Mouse (Mus musculus) cerebellum, adult 9-11 months (tissue): ENCODE results near the gene Aurka.

Experiments used
- DNase-seq: peaks from one replicate; pipeline ENCODE4 v3.0.0; 2022

Gene Aurka

DNA sequence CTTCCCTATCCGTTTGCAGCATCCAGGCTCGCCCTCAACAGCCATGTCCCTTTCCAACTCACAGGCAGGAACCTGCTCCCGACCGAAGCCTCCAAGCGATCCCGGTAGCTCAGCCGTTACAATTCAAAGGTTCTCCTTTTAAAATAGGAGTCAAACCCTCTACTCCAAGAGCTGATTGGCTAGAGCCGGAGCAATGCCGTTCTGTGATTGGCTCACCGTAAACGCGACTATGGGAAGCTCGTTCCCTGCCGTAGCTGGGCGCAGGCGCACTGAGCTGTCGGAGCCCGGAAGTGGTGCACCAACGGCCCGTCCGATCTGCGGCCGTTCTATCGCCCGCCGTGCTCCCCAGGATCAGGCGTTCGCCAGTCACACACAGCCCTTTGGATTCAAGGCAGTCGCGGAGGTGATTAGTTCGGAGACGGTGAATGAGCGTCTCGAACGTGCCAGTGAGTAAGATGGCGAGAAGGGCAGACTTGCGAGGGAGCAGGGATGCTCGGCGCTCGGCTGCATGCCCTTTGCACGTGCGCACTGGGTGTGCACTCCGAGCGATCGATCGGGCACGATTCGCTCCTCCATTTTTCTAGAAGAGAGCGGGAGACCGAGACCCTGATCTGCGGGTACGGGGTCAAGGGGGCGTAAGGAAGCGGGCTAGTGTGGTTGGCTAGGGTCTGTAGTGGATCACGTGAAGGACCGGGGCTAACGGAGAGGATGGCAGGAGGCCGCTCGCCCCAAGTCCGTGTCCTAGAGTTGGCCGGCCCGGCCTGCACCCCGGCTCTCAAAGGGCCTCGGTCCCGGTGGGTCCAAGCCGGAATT lies at the start of gene Aurka, which contains the start of gene Cstf1:
Aurka (minus strand) TSS at position 125 of the 813 bp plus-strand sequence.
Cstf1 (plus strand) TSS at position 271 of the 813 bp plus-strand sequence.
- peak; percentile 95 for DNase-seq

GRCm38 (mm10) chr2:172418208-172418607 lies 47.9 kb upstream of the Aurka start:
- no peak for DNase-seq

- no peak for DNase-seq
Observed at GRCm38 (mm10) chr2:172416876-172417275, 46.5 kb upstream of the Aurka start.

GRCm38 (mm10) chr2:172416218-172416617 lies 45.9 kb upstream of the Aurka start:
- DNase-seq: no peak

DNA sequence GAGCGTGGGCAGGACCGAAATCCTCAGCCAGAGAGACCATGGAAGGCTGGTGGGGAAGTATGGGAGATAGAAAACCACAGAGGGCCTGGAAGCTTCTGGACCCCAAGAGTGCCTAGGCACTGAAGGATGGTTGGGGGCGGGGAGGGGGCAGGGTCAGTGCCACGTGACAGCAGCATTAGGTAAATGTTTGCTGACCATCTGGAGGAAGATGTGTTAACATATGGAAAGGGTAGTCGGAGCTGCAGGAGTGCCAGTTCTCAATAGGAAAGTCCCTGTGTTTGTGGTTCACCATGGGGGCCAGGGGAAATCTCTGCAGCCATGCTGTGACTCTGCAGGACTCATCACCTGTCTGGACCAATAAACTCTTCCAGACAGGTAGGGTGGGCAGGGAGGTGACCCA lies 43.6 kb upstream of the Aurka start:
- DNase-seq: no peak

DNA sequence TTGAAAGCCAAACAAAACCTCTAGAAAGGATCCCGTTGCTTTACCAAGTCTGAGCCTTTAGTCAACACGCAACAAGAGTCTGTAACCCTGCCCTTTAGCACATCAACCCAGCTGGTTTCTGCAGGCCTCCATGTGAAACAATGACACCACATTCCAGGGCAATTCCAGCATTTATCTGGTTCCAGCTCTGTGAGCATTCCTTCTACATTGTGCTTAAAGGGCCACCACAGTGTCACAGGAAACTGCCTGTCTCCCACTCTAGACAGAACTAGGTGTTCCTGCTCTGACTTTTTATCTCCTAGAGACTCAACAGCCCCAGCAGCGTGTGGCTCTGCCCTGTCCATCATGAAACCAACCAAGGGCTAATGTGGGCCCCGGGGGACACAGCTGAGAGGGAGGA lies 42.9 kb upstream of the Aurka start:
- DNase-seq: no peak

DNA sequence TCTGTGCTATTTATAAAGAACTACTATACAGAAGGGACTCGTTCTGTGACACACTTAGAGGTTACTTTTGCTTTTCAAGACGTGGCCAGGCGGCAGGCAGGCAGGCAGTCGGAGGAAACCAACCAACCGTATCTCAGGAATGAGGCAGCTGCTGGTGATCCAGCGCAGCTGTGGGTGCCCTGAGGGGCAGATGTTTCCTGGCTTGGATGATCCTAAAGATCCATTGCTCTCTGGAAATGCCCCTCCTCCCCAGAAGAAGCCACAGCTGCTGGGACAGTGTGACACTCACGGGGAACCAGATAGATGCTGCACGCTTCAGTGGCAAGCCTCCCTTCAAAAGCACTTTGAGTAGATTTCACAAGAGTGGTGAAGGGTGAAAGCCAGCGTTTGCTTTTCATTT lies 42.1 kb upstream of the Aurka start:
- DNase-seq: no peak

DNA sequence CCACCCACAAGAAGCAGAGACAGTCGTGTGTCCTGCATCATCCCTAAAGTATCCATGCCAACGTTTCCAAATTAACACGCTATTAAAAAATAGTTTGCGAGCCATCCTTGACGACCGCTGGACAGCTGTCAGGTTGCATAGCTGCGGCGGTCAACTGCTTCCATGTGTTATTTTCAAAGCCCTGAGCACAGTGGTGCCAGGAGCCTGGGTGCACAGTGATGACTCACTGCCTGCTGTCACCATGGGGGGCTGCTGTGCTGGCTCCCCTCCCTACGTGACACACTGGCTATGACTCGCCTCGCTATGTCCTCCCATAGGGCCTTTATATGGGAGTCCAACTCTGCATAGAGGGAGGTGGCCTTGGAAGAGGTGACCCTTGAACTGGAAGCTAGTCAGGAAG lies 40.8 kb upstream of the Aurka start:
- no peak for DNase-seq

- DNase-seq: no peak
Observed at GRCm38 (mm10) chr2:172410686-172411085, 40.4 kb upstream of the Aurka start.

GRCm38 (mm10) chr2:172407499-172407898 lies 37.2 kb upstream of the Aurka start:
- DNase-seq: no peak

DNA sequence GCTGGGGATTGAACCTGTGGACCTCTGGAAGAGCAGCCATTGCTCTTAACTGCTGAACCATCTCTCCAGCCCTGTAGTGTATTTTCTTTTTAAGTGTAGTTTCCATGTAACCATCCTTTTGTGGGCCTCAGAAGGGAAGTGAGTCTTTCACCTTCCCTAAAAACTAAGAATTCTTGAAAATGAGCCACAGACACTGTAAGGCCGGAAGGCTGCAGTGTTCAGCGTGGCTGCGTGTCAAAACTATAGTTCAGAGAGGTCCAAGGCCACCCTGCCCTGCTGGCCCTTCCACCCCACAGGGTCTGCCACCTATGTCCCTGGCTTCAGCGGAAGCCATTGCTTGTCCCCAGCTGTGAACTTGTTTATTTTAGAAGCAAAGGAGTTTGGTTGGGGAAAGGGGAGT lies 35.8 kb upstream of the Aurka start:
- DNase-seq: no peak

DNA sequence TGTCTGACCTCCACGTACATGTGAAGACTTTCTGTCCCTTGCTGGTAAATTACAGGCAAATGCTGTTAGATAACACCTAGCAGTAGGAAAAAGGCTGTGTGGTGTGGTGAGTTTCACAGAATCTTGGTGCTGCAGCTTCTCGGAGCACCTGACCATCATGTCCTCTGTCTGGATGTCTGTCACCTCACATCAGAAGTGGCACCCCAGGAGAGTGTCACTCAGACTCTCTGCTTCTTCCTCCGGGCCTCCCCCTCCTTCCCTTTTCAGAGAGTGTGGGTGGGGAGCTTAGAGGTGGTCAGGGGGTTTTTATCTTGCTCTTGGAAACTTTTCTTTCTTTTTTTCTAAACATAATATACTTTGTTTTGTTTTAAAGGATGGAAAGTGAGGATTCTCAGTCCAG lies 34.7 kb upstream of the Aurka start:
- DNase-seq: no peak

- DNase-seq: no peak
Observed at GRCm38 (mm10) chr2:172404239-172404638, 33.9 kb upstream of the Aurka start.

DNA sequence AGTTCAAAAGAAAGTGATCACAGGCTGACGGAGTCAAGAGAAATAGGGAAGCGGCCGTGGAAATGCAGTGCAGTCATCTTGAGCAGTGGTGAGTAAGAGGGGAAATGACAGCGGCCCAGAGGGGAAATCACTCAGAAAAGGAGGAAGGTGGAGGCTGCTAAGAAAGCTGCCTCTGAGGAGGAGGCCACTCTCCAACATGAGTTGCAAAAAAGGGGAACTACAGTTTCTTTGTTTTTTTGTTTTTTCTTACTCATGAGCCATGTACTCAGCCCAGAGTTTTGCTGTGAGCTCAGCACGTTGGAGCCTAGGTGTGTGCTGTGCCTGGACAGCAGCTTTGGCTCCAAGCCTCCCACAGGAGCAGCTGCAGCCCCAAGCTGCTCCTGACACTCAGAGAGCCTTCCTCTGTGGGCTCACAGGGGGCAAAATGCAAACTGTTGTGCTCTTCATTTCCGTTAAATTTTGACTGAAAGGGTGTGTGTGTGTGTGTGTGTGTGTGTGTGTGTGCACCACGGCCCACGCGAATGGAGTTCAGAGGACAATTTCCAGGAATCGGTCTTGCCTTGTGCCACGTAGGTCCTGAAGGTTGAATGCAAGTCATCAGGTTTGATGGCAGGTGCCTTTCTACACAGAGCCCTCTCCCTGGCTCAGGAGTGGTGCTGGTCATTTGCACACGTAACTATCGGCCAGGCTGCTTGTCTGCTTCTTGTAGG lies 30.9 kb upstream of the Aurka start:
- DNase-seq: no peak

- no peak for DNase-seq
Observed at GRCm38 (mm10) chr2:172399901-172400300, 29.6 kb upstream of the Aurka start.

- DNase-seq: no peak
Observed at GRCm38 (mm10) chr2:172395961-172396360, 25.6 kb upstream of the Aurka start.

- no peak for DNase-seq
Observed at GRCm38 (mm10) chr2:172394671-172395070, 24.3 kb upstream of the Aurka start.

GRCm38 (mm10) chr2:172394052-172394392 lies 23.7 kb upstream of the Aurka start:
- no peak for DNase-seq

GRCm38 (mm10) chr2:172393391-172394051 lies 23.2 kb upstream of the Aurka start, which contains the start of gene Cass4:
Cass4 (plus strand) TSS chr2:172393794.
- no peak for DNase-seq

GRCm38 (mm10) chr2:172392041-172392521 lies 21.7 kb upstream of the Aurka start:
- DNase-seq: no peak

GRCm38 (mm10) chr2:172390341-172390740 lies 20.0 kb upstream of the Aurka start:
- DNase-seq: no peak

GRCm38 (mm10) chr2:172384715-172385114 lies 14.4 kb upstream of the Aurka start:
- no peak for DNase-seq

GRCm38 (mm10) chr2:172381898-172382297 lies 11.6 kb upstream of the Aurka start:
- no peak for DNase-seq

DNA sequence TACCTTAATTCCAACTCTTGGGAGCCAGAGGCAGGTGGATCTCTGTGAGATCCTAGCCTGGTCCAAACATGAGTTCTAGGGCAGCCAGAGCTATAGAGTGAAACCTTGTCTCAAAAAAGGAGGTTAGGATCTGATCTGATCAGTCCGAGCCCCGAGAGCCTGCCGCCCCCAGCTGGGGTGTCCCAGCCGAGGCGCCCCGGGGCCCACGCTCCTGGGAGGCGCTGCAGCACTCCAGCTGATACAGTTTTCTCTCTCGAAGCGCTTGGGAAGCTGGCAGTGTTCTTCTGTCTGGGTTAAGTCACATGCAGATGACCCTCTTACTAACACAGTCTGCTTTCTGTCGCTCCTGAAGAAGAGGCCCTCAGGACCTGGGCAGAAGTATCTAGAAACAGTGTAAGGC lies 11.0 kb upstream of the Aurka start:
- DNase-seq: no peak
